Mouse (Mus musculus): ENCODE results near the gene Akr1c19. TPM values are rescaled to one million over a fixed set of nuclear protein-coding genes. Genes with fewer than 3 reads are reported as not detected.
A peak's percentile ranks its signal among the peaks of the same experiment; 100 is the strongest.

Akr1c19 gene
- polyA plus RNA-seq, 1 experiment from 2014 or later = 65.8 TPM

- Histone ChIP-seq H3K9ac (ENCODE audit: low read length) (no peak within 1 kb of the TSS), H3K27me3 (ENCODE audit: control insufficient read depth, insufficient read depth, low read length) (no peaks in the 10 kb centered on the region), H3K4me1 (replicated peaks; ENCODE audit: control insufficient read depth, insufficient read depth) (no peaks in the 10 kb centered on the region), H3K4me3 (ENCODE audit: low read depth, low read length) (peak within 1 kb of the TSS; percentile 27), H3K9me3 (ENCODE audit: control insufficient read depth, low read length) (no peaks in the 10 kb centered on the region), H3K27ac (replicated peaks) (peak within 1 kb of the TSS; percentile 61; the same call in 1 of the 2 replicates), H3K36me3 (ENCODE audit: control insufficient read depth, insufficient read depth, low read length) (no peaks in the 10 kb centered on the region), H3K4me2 (replicated peaks; ENCODE audit: low read depth) (peak within 1 kb of the TSS; percentile 40)
- TF ChIP-seq CTCF (IDR thresholded peaks at IDR 0.05; ENCODE audit: low read depth) = no peak
- TF ChIP-seq EP300 (optimal IDR thresholded peaks at IDR 0.05) = no peak
- DNase-seq (ENCODE audit: low spot score) (peak; percentile 42), ATAC-seq (ENCODE audit: low FRiP score, low TSS enrichment) (peak; percentile 98)
- WGBS = 23% methylated on average over 4 of the region's 4 CpGs
These were observed 50.8 kb downstream of the Akr1c19 start, which contains the start of gene Akr1c12 for GRCm38 (mm10) chr13:4279284-4279683. TSS of gene Akr1c12 (minus strand) at chr13:4279433.

- TF ChIP-seq CTCF (IDR thresholded peaks at IDR 0.05; ENCODE audit: low read depth) = peak; percentile 81
- no peak for TF ChIP-seq EP300 (optimal IDR thresholded peaks at IDR 0.05)
- Histone ChIP-seq H3K4me3 (ENCODE audit: low read depth, low read length) (no peak overlapping the region), H3K9ac (ENCODE audit: low read length) (no peak overlapping the region), H3K4me1 (replicated peaks; ENCODE audit: control insufficient read depth, insufficient read depth) (no peaks in the 10 kb centered on the region), H3K4me2 (replicated peaks; ENCODE audit: low read depth) (no peak overlapping the region), H3K27ac (replicated peaks) (no peak overlapping the region), H3K36me3 (ENCODE audit: control insufficient read depth, insufficient read depth, low read length) (no peaks in the 10 kb centered on the region), H3K9me3 (ENCODE audit: control insufficient read depth, low read length) (no peaks in the 10 kb centered on the region), H3K27me3 (ENCODE audit: control insufficient read depth, insufficient read depth, low read length) (no peaks in the 10 kb centered on the region)
- ATAC-seq (ENCODE audit: low FRiP score, low TSS enrichment) (no peak), DNase-seq (ENCODE audit: low spot score) (peak; percentile 25)
- WGBS = 32% methylated on average over 7 of the region's 7 CpGs
These were observed 53.2 kb downstream of the Akr1c19 start for GRCm38 (mm10) chr13:4281471-4282412.

DNA sequence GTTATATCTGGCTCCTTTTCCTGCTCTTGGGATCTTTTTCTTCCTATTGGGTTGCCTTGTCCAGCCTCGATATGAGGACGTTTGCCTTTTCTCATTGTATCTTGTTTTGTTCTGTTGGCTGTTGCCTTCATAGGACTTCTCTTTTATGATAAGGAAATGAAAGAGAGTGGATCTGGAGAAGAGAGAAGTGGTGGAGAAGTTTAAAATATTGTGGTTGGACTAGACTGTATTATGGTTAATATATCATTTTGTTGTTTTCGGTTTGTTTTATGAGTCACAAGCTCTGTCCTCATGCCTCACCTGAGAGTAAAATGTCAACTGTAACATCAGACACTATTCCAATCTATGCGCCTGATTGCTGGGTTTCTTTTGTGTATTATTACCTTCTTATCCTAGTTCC is 68.5 kb downstream of the Akr1c19 start:
- Histone ChIP-seq H3K27ac (replicated peaks) (no peak overlapping the region), H3K4me3 (ENCODE audit: low read depth, low read length) (no peak overlapping the region), H3K9me3 (ENCODE audit: control insufficient read depth, low read length) (no peaks in the 10 kb centered on the region), H3K4me1 (replicated peaks; ENCODE audit: control insufficient read depth, insufficient read depth) (no peaks in the 10 kb centered on the region), H3K27me3 (ENCODE audit: control insufficient read depth, insufficient read depth, low read length) (no peaks in the 10 kb centered on the region), H3K36me3 (ENCODE audit: control insufficient read depth, insufficient read depth, low read length) (no peaks in the 10 kb centered on the region), H3K4me2 (replicated peaks; ENCODE audit: low read depth) (no peak overlapping the region), H3K9ac (ENCODE audit: low read length) (no peak overlapping the region)
- ATAC-seq (ENCODE audit: low FRiP score, low TSS enrichment) (no peak), DNase-seq (ENCODE audit: low spot score) (no peak)
- TF ChIP-seq CTCF (IDR thresholded peaks at IDR 0.05; ENCODE audit: low read depth) (no peak), EP300 (optimal IDR thresholded peaks at IDR 0.05) (no peak)
- WGBS = 89% methylated on average over 4 of the region's 4 CpGs

Other genes starting within 250 kb of the Akr1c19 start
- gene Akr1c14, start 179.7 kb upstream of the Akr1c19 start, polyA plus RNA-seq (2015; fragmentation: Nextera tagmentation; extraction: Ambion mirVana) = 8.9 and 11.2 TPM in 2 replicates
- 0.21 TPM in 2 replicates for gene Akr1c18, start 78.0 kb upstream of the Akr1c19 start, polyA plus RNA-seq (2015; fragmentation: Nextera tagmentation; extraction: Ambion mirVana)
- gene Akr1c13, start 37.5 kb upstream of the Akr1c19 start, polyA plus RNA-seq (2015; fragmentation: Nextera tagmentation; extraction: Ambion mirVana) = 98.4 and 105 TPM in 2 replicates
- gene Akr1c12, start 50.7 kb downstream of the Akr1c19 start, polyA plus RNA-seq (2015; fragmentation: Nextera tagmentation; extraction: Ambion mirVana) = 76.1 and 81.8 TPM in 2 replicates
- 0.08 TPM in 1 of 2 replicates, not detected in the other for gene Akr1c6, start 205.6 kb downstream of the Akr1c19 start, polyA plus RNA-seq (2015; fragmentation: Nextera tagmentation; extraction: Ambion mirVana)

Data from stomach, postnatal 0 days (tissue).